Mouse (Mus musculus) left cerebral cortex, adult 11 months (tissue): ENCODE data around the gene Tnnc1.

ENCODE experiments used
- DNase-seq: peaks from one replicate; pipeline ENCODE4 v3.0.0; 2022; ENCODE audit warnings: low spot score

Tnnc1 gene

DNA sequence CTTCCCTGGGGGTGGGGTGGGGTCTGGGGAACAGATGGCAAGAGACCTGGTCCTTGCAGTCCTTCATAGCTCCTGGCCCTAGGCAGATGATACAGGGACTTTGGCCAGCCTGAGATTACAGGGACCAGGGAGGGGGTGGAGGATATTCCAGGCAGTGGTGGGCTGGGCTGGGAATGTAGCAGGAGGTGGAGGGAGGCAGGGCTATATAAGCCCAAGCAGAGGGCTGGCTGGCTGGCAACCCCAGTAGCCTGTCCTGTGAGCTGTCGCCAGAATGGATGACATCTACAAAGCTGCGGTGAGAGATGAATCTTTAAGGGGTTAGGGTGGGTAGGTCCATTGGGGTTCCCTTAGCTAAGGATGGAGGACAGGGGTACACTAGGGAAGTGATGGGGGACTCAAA lies at the start of gene Tnnc1:
Tnnc1 (plus strand) TSS at position 229 of the 400 bp plus-strand sequence.
- no peak for DNase-seq

DNA sequence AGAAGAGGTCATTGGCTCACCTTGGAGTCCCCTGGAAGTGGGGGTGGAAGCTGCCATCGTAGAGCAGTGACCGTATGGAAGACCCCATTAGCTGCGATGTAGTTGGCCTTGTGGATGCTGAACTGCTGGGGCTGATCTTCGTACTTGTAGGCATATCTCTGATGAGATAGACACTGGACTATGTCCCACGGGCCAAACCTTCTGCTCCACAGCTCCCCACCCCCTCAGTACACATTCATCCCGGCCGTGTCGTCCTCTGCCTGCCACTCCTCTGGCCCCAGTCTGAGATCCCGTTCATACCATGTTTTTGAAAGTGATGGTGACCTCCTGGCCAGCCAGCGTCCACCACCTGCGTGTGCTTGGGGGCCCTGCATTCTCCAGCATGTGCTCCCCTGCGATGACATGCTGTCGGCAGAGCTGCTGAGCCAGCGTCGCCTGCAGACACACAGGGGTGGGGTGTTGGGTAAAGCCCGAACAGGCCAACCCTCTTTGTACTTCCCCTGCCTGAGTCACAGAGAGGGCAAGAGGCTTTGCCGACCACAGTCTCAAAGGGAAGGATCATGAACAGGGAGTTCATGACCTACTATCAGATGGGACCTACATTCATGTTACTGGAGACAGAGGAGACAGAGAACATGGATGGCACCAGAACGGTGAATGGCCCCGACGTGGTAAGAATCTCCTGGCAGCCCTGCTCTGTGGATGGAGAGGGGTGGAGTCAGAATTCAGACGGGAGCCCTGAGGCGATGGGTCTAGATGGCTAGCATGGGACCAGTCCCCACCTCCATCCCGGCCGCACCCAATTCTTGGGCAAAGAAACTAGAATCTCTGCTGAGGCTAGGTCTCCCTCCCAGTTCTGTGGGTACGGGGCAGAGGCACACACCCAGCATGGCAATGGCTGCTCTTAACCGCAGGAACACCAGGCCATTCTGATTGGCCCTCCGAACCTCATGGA lies 47.6 kb upstream of the Tnnc1 start:
- no peak for DNase-seq

DNA sequence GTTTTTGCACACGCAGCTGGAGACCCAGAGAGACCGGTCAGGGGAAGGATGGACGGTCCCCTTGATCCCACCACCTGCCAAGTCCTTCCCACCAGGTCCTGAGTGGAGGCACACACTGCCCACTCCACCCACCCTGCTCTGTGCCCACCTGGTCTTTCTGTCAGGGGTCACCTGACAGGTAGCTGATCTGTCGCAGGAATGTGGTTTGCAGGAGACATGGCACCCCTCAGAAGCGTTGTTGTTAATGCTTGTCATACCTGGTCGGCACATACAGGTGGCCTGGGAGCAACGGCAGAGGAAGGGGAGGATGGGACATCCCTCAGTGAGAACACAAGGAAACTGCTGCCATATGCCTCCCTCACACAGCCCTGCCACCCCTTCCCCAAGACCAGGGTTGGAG lies 46.9 kb upstream of the Tnnc1 start:
- no peak for DNase-seq

DNA sequence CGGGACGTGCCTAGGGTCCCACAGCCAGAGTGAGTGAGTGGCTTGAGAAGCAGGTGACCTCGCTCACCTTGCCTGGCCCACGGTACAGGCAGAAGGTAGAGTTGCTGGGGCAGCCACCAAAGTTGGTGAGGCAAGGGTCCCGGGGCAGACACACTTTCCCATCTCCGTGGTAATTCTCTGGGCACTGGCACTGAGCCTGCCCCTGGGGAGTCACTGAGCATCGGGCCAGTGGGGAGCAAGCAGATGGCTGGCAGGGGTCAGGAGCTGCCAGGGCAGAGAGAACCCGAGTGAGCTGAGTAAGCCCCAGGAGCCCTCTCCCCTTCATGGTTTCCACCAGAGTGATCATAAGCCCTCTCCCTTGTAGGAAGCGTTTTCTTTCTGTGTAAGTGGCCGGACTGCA lies 46.5 kb upstream of the Tnnc1 start:
- DNase-seq: no peak

DNA sequence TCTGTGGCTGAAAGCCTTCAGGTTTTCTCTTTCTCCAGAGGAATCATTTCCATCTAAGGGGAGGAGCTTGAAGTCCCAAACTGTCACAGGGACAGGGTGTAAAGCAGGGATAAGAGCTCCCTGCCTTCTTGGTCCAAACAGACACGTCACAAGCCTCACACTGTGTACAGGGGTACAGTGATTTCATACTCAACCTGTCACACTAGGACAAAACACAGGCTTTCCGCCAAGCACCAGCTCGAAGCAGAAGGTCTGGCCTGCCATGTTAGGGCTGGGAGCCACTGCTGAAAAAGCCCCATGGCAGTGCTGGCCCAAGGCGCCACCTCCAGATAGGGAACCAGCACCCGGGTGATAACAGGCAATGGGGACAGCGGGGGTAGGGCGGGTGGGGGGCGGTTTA lies 44.0 kb upstream of the Tnnc1 start:
- no peak for DNase-seq

DNA sequence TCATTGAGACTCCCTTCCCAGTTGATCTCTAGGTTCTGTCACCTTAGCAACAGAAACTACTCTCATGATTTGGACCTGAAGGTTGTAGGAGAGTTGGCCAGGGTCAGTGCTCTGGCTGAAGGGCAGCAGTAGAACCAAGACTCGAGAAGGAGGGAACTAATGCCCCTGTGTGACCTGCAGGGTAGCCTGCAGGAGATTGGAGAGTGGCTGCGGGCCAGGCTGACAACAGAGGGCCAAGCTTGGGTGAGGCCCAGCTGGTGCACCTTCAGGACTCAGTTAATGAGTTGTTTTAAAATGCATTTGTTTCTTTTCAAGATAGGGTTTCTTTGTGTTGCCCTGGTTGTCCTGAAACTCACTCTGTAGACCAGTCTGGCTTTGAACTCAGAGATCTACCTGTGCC lies 43.1 kb upstream of the Tnnc1 start:
- no peak for DNase-seq

DNA sequence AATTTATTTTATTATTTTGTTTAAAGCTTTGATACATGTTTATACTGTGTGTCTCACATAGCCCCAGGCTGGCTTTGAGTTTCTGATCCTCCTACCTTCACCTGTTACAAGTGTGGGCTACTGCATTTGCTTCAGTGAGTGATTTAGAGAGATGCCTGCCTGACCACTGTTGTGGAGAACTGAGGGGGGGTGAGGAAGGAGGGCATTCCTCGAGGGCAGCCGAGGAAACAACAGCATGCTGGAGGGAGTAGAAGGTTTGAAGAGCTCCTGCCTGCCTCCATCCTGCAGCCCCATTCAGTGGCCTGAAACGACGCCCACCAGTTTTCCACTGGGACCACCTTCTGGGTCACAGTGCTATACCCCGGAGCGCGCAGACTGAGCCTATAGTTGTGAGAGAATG lies 42.7 kb upstream of the Tnnc1 start:
- DNase-seq: no peak

DNA sequence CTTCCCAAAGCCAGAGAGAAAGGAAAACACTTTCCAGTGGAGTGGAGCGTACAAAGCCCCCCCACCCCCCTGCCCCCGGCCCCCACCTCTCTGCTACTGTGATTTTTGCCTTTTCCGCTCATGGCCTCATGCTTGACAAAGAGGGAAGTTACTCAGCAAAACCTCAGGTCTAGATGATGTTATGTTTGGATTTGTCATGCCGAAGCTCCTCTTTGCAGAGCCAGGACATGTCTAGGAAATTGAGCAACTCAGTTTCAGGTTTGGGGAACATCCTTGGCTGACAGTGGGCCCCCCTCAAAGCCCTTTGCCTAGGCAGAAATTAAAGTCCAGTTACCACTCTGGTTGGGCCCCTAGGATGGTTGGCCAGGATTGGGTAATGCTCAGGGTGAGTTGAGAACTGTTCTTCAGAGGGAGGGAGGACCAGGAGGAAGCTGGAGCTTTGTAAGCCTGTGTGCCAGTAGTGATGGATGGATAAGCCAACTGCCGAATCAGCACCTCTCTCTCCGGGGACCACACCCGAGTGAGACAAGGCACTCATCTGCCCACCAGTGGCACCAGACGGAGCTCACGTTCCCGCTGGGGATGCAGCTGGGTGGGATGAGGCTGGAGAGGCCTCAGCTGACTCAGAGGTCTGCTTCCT lies 42.0 kb upstream of the Tnnc1 start:
- DNase-seq: no peak

DNA sequence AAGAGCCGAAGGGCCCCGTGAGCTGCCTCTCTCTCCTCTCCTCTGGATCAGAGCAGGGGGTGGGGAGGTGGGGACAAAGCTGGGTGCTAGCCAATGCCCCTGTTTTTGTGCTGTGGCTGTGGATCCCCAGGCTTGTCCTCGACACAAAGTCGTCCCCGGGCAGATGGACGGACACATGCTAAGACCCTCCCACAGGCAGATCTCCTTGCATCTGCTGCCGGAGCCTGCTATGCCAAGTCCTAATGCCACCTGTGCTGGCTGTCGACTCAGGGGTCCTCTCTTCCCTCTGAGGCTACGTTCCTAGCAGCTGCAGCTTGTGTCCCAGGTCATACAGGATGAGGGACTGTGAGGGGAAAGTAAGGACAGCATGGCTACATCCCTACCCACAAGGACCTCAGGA lies 41.3 kb upstream of the Tnnc1 start:
- no peak for DNase-seq

DNA sequence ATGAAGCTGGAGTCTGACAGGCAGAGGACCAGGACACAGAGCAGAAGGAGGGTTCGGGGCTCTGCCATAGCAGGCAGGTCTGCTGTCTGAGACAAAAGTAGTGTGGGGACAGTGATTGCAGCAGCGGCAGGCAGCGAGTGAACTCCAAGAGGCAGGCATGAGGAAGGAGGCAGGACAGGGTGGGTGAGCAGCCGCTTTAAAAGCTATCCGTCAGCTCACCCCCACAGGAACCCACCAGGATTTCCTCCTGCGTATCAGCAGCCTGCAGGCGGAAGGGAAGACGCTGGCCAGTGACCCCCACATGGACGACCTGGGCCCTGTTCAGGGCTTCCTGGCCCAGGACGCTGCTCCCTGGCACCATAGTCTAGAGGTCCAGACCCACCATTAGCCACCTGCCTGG lies 39.7 kb upstream of the Tnnc1 start, which contains the start of gene Stab1:
Stab1 (minus strand) TSS at position 217 of the 400 bp plus-strand sequence.
- DNase-seq: no peak

DNA sequence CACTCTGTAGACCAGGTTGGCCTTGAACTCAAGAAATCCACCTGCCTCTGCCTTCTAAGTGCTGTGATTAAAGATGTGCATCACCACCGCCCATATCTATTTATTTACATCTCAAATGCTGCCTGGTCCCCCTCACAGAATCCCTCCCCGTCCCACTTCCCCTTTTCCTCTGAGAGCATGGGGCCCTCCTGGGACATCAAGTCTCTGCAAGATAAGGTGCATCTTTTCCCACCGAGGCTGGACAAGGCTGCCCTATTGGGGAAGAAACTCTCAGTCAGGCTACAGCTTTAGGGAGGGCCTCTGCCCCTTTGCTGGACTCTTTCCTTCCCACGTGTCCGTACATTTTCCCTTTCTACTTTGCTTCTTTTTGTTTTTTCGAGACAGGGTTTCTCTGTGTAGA lies 38.6 kb upstream of the Tnnc1 start:
- DNase-seq: no peak

DNA sequence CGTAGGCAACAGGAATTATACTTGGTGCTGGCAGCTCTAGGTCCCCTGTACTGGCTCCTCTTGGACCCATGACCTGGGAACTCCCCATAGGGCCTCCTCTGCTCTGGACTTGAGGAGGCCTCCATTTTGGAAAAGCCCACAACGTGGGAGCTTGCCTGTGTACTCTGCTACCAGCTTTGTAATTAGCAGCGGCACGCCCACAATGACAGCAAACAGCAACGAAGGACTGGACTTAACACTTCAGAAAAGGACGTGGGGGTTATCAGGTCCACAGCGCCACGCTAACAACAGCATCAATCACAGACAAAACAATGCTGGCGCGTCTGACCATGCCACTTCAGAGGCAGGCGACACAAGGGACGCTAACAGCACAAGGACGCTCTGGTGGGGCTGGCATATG lies 37.1 kb upstream of the Tnnc1 start:
- DNase-seq: no peak

DNA sequence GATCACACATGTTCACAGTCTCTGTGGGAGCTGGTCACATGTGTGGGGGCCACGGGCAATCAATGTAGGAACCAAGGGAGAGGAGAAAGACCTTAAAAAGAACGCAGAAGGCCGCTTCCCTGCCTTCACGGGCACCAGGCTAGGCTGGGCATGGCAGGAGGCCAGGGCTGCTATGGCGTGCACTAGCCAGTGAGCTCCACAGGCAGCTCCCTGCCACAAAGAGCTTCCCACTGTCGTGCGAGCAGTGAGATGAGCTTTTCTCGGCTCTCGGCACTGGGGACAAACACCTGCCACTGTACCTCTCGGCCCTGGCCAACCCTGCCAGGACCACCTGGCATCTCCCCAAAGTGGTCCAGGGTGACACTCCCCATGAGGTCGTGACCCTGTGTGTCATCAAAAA lies 36.7 kb upstream of the Tnnc1 start:
- DNase-seq: no peak

DNA sequence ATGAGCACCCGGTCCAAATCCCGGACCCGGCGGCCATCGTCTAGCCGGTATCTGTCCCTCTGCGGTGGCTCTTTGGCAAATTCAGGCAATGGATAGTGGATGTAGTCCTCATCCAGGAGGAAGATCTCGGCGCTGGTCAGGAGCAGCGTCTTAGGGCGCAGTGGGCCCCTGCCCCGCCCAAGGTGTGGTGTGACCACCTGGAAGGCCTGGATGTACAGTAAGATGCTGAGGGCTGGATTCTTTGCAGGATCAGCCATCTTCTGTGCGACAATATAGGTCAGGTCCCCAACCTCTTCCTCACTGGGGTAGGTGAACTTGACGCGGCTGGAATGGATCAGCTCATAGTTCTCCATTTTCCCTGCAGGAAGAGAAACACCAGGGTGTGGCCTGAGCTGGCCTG lies 36.3 kb upstream of the Tnnc1 start:
- DNase-seq: no peak

DNA sequence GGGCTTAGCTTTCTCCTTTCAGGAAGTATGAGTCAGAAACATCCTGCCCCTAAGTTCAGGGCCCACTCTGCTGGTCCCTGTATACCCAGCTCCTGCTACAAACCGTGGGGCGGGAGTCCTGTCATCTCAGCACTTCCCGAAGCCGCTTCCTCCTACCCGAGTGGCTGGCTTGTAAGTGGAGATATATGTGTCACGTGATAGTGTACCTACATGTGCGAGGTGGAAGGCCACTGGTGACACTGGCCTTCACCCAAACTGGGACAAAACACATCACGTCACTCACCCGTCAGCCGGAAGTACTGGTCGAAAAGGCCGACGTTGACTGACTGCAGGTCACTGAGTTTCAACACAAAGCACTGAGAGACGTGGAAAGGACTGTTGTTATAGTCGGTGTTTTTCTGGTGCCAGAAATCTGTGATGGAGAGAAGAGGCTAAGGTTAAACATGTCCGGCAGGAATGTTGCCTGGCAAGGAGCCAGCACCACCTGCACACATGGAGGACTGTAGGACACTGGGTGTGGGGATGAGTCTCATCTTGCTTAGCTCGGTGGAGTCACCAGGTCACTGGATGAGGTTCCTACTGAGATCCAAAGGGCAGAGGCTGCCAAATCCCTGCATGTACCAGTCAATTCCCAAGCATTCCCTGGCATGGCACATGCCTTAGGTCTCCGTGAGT lies 35.2 kb upstream of the Tnnc1 start:
- DNase-seq: no peak

DNA sequence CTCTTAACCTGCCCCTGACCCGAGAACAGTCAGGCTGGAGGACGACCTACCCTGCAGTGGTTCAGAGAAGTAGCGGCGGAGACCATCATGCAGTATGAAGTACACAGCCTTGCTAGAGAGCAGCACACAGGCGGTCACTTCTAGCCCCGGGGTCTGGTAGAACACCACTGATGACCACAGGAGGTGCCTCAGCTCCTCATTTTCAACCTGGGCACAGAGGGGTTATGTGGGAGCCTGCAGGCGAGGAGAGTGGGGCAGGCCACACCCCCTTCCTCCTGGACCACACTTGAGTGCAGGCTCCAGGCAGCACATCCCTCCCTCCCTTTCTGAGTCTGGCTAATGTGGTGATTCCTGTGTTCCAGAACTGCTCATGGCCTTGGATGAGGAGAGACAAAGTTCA lies 34.6 kb upstream of the Tnnc1 start:
- DNase-seq: no peak

DNA sequence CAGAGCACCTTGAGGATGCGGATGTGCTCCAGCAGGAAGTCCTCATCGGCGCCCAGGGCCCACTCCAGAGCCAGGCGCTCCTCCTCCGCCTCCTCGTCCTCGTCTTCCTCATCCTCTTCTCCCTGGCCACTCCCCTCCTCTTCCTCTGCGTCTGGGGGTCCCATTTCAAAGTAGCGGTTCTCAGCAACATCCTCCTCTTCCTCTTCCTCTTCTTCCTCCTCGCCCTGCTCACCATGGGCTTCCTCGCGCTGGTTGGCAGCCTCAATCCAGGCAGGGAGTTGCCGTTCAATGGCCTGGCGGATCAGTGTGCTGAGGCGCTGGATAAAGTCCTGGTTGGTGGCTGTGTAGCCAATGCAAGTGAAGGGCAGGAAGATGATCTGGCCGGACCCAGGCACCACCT lies 30.8 kb upstream of the Tnnc1 start:
- no peak for DNase-seq

DNA sequence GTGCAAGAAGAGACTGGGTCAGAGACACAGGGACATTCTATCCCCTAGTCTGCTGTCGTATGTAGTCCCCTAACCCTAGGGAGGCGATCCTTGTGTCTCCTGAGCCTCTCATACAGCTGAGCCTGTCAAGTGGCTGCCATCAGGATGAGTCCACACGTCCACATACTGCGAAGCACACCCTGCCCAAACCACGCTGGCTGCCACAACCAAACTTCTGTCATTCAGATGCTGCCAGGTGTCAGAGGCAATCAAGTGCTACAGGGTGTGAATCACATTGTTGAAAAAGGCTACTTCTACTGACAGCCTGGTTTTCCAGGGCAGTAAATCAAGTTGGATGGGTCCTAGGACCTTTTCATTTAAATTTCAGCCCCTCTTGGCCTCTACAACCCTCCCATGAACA lies 30.4 kb upstream of the Tnnc1 start:
- DNase-seq: no peak

DNA sequence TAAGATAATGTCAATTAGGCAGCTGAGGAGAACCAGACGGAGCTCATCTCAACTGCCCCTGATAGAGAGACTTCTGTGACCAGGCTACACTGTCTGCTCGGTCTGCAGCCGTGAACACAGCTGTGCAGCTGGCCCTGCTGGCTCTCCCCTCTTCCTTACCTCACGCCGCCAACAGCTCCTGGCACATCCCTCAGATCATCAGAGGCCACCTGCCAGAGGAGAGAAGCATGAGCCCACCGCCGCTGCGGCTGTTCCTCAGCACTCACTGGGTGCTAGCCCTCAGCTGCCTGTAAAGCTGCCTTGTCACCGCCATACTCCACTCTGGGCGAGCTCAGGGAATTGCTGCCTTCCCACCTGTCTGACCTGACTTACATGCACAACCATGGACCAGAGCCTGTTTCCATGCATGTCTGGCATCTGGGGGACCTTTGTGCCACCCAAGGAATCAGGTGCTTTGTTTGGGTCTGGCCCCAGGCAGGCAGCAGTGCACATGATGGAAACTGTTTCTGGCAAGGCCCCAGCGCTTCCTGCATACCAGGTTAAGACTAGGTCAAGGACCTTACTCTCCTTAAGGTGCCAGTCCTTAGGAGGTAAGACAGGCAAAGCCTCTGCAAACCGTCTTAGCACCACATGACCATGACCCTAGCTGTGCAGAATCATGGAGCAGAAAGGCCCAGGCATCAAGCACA lies 28.3 kb upstream of the Tnnc1 start:
- DNase-seq: no peak

DNA sequence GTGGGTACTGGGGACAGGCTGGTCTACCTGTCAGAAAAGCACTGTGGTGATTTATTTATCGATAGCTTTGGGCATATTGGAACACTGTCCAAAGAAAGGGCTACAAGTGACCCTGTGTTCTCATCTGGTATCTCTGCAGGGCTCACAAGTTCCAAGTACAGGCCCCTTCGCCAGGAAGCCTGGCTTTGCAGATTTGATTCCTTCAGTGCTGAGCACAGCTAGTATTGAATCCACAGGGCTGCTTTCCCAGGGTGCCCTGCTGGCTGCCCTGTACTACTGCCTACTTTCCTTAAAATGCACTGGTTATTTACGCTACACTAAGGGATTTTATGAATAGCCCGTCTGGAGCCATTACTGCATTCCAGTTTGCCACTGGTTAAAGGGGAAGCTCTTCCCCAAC lies 26.6 kb upstream of the Tnnc1 start:
- no peak for DNase-seq

DNA sequence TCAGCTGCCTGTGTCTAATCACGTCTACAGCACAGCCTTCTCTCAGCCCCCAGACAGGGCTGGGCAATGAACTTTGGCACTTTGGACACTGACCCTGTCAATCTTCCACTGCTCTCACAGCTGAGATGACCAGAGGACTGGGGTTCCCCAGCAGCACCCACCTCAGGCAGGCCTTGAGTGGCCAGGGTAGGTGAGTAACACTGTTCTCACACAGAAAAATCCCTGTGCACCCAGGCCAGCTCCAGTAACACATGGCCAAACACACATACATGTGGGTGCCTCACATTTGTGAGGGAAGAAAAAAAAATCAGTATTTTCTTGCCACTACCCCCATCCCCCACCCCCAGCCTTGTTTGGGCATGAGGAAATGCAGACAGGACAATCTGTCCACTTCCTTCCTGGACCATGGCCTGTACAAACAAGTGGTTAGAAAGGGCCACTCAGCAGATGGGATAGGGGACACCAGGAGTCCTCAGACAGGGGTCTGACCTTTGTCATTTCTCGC lies 25.3 kb upstream of the Tnnc1 start:
- DNase-seq: no peak

DNA sequence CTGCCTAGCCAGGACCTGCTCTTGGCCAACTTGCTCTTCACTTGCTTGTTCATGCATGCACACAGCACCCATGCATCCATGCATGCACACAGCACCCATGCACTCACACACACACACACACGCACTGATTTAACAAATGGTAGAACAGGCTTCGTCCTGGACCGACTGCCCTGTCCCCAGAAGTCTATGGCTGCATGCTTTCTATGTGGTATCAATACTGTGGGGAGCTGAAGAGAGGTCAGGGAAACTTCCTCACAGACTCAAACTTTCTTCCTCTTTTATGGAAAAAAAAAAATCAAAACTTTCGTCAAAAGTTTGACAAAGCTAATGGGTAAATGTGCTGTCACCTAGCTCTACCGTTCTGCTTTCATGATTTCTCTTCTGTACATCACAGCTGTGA lies 24.6 kb upstream of the Tnnc1 start:
- DNase-seq: no peak
